Mouse (Mus musculus): ENCODE data around the gene Ndufa7. TPM values are rescaled to one million over a fixed set of nuclear protein-coding genes. Genes with fewer than 3 reads are reported as not detected.
"Not testable (repeated sequence)": the region's sequence is repeated elsewhere in the genome, so short reads cannot be mapped to it uniquely, and the experiment has no call there.

The Ndufa7 gene
- polyA plus RNA-seq, 1 experiment from 2014 or later: 397 TPM

DNA sequence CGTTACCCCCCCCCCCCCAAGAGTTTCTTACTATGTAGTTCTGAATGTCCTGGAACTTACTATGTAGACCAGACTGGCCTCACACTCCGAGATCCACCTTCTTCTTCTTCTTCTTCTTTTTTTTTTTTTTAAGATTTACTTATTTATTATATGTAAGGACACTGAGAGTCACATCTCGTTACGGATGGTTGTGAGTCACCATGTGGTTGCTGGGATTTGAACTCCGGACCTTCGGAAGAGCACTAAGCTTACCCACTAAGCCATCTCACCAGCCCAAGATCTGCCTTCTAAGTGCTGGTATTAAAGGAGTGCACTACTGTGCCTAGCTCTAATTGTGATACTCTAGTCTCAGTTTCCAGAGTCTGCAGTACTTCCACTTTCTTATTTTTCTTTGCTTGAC is 9.0 kb upstream of the Ndufa7 start:
- Histone ChIP-seq H3K27ac (no peak overlapping the region), H3K9ac (no peak overlapping the region), H3K4me3 (replicated peaks) (no peak overlapping the region), H3K4me2 (no peak overlapping the region), H3K4me1 (peaks cover 31% of the 10 kb centered on the region), H3K27me3 (peaks cover 16% of the 10 kb centered on the region), H3K36me3 (replicated peaks) (peaks cover 19% of the 10 kb centered on the region), H3K9me3 (no peaks in the 10 kb centered on the region)
- no peak for ATAC-seq (ENCODE audit: low FRiP score)
- 93% methylated on average over 5 of the region's 6 CpGs for WGBS

DNA sequence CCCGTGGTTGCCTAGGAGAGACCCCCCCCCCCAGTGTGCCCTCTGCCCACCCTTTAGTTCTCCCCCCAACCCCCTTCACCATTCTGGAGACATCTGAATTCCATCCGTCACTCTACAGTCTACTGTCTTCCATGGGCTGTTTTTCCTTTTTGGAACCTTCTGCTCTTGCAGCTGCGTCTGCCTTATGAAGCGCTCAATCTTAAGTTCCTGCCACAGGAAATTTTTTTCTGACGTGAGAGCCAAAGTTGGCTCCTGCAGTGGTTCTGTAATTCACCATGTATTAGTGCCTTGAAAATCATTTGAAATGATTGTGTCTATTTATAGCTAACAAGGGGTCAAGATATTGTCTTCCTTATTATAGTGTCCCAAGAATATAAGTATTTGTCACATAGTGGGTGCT is 7.8 kb upstream of the Ndufa7 start:
- peaks cover 4% of the 10 kb centered on the region for H3K27me3 ChIP-seq
- H3K36me3 ChIP-seq (replicated peaks): peaks cover 31% of the 10 kb centered on the region
- H3K4me3 ChIP-seq (replicated peaks): peak overlapping the region; percentile 50; the same call in 1 of the 2 replicates
- H3K4me1 ChIP-seq: peaks cover 22% of the 10 kb centered on the region
- 76% methylated on average over 5 of the region's 5 CpGs for WGBS
- H3K9me3 ChIP-seq: no peaks in the 10 kb centered on the region
- no peak overlapping the region for H3K9ac ChIP-seq
- ATAC-seq (ENCODE audit: low FRiP score): no peak
- no peak overlapping the region for H3K27ac ChIP-seq
- H3K4me2 ChIP-seq: peak overlapping the region; percentile 82

DNA sequence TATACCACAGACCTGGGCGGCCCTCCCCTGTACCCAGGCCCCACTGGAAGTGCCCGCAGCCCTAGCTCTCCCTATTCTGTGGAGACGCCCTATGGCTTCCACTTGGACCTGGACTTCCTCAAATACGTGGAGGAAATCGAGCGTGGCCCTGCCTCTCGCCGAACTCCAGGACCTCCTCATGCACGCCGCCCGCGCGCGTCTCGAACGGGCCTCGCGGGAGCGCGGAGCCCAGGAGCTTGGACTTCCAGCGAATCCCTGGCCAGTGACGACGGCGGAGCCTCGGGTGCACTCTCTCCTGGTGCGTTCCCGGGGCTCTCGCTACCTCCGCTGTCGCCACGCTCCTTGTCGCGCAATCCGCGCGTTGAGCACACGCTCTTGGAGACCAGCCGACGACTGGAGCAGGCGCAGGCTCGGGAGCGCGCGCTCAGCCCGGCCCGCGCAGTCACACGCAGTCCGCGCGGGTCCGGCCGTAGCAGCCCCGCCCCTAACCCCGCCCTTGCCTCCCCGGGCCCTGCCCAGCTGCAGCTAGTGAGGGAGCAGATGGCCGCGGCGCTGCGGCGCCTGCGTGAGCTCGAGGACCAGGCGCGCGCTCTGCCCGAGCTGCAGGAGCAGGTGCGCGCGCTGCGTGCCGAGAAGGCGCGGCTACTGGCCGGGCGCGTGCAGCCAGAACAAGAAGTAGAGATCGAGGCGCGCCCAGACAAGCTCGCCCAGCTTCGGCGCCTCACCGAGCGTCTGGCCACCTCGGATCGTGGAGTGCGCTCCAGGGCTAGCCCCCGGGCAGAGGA is 7.0 kb upstream of the Ndufa7 start:
- Histone ChIP-seq H3K4me3 (replicated peaks) (peak overlapping the region; percentile 50), H3K4me2 (peak overlapping the region; percentile 82), H3K4me1 (peaks cover 28% of the 10 kb centered on the region), H3K9ac (peak overlapping the region; percentile 80), H3K9me3 (no peaks in the 10 kb centered on the region), H3K27ac (peak overlapping the region; percentile 87), H3K36me3 (replicated peaks) (peaks cover 39% of the 10 kb centered on the region), H3K27me3 (peaks cover under 1% of the 10 kb centered on the region; the same call in 1 of the 2 replicates)
- under 1% methylated on average over 89 of the region's 89 CpGs for WGBS
- ATAC-seq (ENCODE audit: low FRiP score): peak; percentile 97

DNA sequence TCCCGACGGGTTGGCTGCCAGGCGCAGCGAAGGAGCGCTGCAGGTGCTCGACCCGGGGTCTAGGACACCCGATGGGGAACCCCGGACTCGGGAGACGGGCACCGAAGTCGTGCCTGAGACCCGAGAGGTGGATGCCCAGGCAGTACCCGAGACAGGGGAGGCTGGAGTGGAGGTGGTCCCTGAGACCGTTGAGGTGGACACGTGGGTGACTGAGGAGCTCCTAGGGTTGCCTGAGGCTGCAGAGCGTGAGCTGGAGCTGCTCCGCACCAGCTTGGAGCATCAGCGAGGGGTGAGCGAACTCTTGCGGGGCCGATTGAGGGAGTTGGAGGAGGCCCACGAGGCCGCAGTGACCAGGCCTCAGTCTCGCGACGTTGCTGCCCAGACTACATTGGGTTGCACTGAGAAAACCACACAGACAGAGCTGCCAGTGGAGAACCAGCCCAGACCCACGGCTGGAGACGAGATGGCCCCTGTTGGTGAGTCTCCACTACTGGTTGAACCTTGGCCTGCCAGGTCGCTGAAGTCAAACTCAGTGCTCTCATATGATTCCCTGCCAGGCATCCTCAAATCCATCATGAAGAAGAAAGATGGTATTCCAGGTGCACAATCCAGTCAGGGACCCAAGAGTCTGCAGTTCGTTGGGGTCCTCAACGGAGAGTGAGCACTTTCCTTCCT is 6.3 kb upstream of the Ndufa7 start:
- peak overlapping the region; percentile 50 for H3K4me3 ChIP-seq (replicated peaks)
- peak; percentile 58; the same call in 1 of the 2 replicates for ATAC-seq (ENCODE audit: low FRiP score)
- peak overlapping the region; percentile 82 for H3K4me2 ChIP-seq
- H3K4me1 ChIP-seq: peaks cover 36% of the 10 kb centered on the region
- no peaks in the 10 kb centered on the region for H3K9me3 ChIP-seq
- H3K27ac ChIP-seq: peak overlapping the region; percentile 87
- peak overlapping the region; percentile 80 for H3K9ac ChIP-seq
- peaks cover 46% of the 10 kb centered on the region for H3K36me3 ChIP-seq (replicated peaks)
- no peaks in the 10 kb centered on the region for H3K27me3 ChIP-seq
- WGBS: 18% methylated on average over 33 of the region's 33 CpGs

DNA sequence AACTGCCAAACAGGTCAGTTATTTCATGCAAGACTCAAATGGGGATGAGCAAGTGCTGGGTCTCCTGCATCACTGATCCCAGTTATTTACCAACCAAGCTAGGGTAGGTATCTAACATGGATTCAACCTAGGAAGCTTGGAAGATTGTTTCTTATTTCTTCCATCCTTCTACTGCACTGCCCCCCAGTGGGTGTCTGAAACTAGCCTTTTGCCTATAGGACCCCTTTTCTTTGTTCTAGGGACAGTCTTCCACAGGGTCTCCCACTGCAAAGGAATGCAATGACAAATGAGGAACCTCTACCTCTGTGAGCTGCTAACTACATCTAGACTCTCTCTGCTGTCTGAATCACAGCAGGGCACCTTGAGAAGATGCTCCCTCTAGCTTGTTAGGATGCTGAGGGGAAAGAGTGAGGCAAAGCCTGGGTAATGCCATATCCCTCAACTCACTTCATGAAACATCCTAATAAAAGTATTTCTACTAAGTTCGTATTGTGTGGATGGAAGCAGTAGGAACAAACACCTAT is 1.9 kb upstream of the Ndufa7 start:
- H3K9ac ChIP-seq: no peak overlapping the region
- peak overlapping the region; percentile 4; the same call in 1 of the 2 replicates for H3K4me2 ChIP-seq
- H3K27me3 ChIP-seq: no peaks in the 10 kb centered on the region
- no peaks in the 10 kb centered on the region for H3K9me3 ChIP-seq
- peaks cover 49% of the 10 kb centered on the region for H3K4me1 ChIP-seq
- whole genome bisulfite sequencing: 88% methylated on average over 1 of the region's 1 CpGs
- H3K36me3 ChIP-seq (replicated peaks): peaks cover 48% of the 10 kb centered on the region
- H3K4me3 ChIP-seq (replicated peaks): no peak overlapping the region; the same call in 1 of the 2 replicates
- no peak for ATAC-seq (ENCODE audit: low FRiP score)
- H3K27ac ChIP-seq: no peak overlapping the region

DNA sequence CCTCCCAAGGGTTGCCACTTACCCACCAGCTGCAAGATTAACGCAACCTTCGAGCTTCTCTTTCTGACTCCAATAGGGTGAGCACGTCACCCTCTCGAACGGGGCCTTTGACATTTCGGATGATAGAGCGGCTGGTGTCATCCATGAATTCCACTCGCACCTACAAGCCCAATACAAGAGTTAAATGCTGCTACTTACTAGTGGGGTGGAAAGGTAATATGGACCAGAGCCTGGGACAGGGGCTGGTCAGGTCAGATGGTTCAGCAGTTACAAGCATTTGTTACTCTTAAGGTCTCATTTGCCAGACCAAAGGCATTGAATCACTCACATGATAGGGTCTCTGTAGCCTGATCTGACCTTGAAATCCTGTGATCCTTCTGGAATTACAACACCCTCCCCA is 1.2 kb upstream of the Ndufa7 start:
- H3K9me3 ChIP-seq; ATAC-seq (ENCODE audit: low FRiP score); H3K27me3 ChIP-seq; H3K27ac ChIP-seq: not testable (repeated sequence)
- peak overlapping the region; percentile 80 for H3K4me2 ChIP-seq
- H3K4me1 ChIP-seq: peaks cover 44% of the 10 kb centered on the region
- peaks cover 48% of the 10 kb centered on the region for H3K36me3 ChIP-seq (replicated peaks)
- H3K9ac ChIP-seq: peak overlapping the region; percentile 87
- 86% methylated on average over 8 of the region's 8 CpGs for WGBS
- H3K4me3 ChIP-seq (replicated peaks): peak overlapping the region; percentile 77

DNA sequence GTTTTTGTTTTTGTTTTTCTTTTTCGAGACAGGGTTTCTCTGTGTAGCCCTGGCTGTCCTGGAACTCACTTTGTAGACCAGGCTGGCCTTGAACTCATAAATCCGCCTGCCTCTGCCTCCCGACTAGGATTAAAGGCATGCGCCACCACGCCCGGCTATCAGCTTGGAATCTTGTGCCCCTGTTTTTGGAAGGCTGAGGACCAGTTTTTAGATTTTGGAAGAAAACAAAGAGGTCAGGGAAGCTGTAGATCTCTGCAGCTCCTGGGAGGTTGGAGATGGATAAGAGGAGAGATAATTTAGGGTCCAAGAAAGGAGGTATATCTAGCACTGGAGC is 592 bp downstream of the Ndufa7 start:
- Histone ChIP-seq H3K4me3 (replicated peaks) (peak overlapping the region; percentile 77), H3K27ac (peak overlapping the region; percentile 84; the same call in 1 of the 2 replicates), H3K36me3 (replicated peaks) (peaks cover 41% of the 10 kb centered on the region), H3K4me2 (peak overlapping the region; percentile 77), H3K9ac (peak overlapping the region; percentile 87), H3K4me1 (peaks cover 33% of the 10 kb centered on the region)
- not testable (repeated sequence) for ATAC-seq (ENCODE audit: low FRiP score); H3K9me3 ChIP-seq; H3K27me3 ChIP-seq
- 5% methylated on average over 6 of the region's 6 CpGs for WGBS

DNA sequence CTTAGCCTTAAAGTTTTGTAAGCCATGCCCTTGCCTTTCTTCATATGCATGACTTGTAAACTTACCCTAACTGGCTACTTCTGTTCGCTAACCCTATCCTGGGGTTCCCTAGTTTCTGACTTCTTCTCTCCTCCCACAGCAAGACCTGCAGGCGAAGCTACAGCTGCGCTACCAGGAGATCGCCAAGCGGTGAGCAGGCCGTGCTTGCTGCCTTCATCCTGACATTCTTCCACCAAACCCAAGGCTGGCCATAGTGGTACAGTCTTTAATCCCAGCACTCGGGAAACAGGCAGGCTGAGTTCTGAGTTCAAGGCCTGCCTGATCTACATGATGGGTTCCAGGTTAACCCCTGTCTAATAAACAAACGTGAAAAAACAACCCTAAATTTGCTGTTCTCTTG is 1.1 kb downstream of the Ndufa7 start:
- WGBS: 85% methylated on average over 8 of the region's 8 CpGs
- H3K9ac ChIP-seq: peak overlapping the region; percentile 87; the same call in 1 of the 2 replicates

DNA sequence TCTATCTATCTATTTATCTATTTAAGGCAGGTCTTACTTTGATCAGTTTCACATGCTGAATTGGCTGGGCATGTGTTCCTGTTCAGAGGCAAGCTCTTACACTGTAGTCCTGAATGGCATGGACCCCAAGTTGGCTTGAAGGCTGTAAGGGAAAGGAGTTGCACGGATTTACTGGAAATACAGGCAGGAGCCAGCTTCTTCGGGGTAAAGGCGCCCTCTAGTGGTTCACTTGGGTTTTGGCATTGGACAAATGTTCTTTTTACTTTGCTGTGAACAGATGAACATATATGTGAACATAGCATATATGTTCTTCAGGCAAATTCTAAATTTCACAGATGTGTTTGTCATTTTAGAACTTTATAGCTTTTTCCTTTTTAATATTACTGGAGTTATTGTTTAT is 2.5 kb downstream of the Ndufa7 start:
- Histone ChIP-seq H3K27me3 (no peaks in the 10 kb centered on the region), H3K9ac (no peak overlapping the region), H3K27ac (no peak overlapping the region), H3K36me3 (replicated peaks) (peaks cover 41% of the 10 kb centered on the region), H3K9me3 (no peaks in the 10 kb centered on the region), H3K4me2 (no peak overlapping the region), H3K4me3 (replicated peaks) (no peak overlapping the region), H3K4me1 (peaks cover 32% of the 10 kb centered on the region)
- under 1% methylated on average over 3 of the region's 3 CpGs for WGBS
- no peak for ATAC-seq (ENCODE audit: low FRiP score)

More for the DNA sequence above, 1.1 kb downstream of the Ndufa7 start:
- H3K36me3 ChIP-seq (replicated peaks): peaks cover 41% of the 10 kb centered on the region
- no peaks in the 10 kb centered on the region for H3K9me3 ChIP-seq
- H3K4me2 ChIP-seq: peak overlapping the region; percentile 77
- no peak overlapping the region for H3K27ac ChIP-seq
- no peaks in the 10 kb centered on the region for H3K27me3 ChIP-seq
- peak overlapping the region; percentile 77 for H3K4me3 ChIP-seq (replicated peaks)
- no peak for ATAC-seq (ENCODE audit: low FRiP score)
- peaks cover 33% of the 10 kb centered on the region for H3K4me1 ChIP-seq

DNA sequence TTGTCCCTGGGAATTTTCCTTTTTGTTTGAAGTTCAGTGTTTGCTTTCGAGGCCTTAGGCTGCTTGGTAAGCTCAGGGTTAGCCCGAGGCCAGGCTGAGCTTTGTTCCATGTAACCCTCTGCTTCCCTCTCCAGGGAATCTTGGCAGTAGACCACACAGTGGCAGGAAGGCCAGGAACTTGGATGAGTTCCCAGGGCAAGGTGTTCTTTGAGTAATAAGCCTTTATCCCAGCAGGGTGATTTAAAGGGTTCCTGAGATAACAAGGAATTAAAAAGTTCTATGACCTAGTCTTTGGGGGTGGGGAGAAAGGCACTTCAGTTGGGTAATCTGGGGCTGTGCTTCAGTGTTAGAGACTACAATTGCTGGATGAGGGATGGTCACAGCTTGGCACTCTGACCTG is 4.5 kb downstream of the Ndufa7 start:
- no peak for ATAC-seq (ENCODE audit: low FRiP score)
- 78% methylated on average over 2 of the region's 2 CpGs for WGBS
- Histone ChIP-seq H3K9me3 (no peaks in the 10 kb centered on the region), H3K27ac (peak overlapping the region; percentile 36; the same call in 1 of the 2 replicates), H3K27me3 (no peaks in the 10 kb centered on the region), H3K4me2 (no peak overlapping the region), H3K4me3 (replicated peaks) (no peak overlapping the region), H3K9ac (no peak overlapping the region), H3K36me3 (replicated peaks) (peaks cover 44% of the 10 kb centered on the region), H3K4me1 (peaks cover 13% of the 10 kb centered on the region)

DNA sequence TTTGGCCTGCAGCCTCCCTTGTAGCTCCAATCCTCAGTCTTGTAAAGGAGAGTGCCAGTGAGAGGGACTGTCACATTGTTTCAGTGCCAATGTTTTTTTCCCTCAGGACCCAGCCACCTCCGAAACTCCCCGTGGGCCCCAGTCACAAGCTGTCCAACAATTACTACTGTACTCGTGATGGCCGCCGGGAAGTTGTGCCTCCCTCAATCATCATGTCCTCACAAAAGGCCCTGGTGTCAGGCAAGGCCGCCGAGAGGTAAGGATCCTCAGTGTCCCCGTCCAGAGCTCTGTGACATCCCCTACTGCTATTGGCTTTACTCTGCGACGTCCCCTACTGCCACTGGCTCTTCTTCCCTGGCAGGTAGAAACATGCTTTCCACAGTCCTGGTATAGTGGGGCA is 5.2 kb downstream of the Ndufa7 start:
- Histone ChIP-seq H3K4me1 (peaks cover 13% of the 10 kb centered on the region), H3K27me3 (no peaks in the 10 kb centered on the region), H3K27ac (no peak overlapping the region), H3K4me3 (replicated peaks) (no peak overlapping the region), H3K4me2 (no peak overlapping the region), H3K36me3 (replicated peaks) (peaks cover 51% of the 10 kb centered on the region), H3K9ac (no peak overlapping the region), H3K9me3 (no peaks in the 10 kb centered on the region)
- 93% methylated on average over 10 of the region's 10 CpGs for WGBS
- no peak for ATAC-seq (ENCODE audit: low FRiP score)

DNA sequence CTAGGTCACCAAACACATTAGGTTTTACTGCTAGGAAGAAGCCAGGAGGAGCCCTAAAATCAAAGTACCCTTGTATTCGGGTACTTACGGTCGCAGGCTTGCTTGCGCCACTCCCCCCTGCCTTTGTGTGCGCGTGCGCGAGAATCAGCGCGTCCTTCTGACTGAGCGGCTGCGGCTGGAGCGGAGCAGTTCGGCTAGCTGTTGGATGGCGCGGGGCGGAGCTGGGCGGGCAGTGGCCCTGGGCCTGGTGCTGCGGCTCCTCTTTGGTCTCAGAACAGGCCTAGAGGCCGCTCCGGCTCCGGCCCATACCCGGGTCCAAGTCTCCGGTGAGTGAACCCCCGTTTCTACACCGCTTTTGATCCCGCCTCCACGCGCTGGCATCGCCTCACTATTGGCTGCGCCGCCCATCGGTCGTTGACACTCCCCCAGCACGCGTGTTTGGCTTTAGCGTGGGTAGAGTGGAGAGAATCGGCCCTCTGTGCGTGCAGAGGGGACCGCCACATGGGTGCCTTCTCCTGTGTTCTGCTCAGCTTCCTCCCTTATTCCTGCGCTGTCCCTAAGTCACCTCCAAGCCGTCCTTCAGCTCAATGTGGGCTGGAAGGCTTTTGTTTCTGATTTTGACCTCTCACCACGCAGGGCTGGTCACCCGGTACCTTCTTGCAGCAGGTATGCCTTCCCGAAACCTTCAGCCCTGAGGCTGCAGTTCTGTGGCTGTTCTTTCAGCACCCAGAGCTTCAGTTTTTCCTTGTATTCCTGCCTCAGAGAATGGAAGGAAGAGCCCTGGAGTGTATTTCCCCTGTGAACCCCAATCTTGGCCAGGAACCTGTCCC is 18.8 kb downstream of the Ndufa7 start, which contains the start of gene Cd320:
TSS of gene Cd320 (plus strand) at position 126 of the 830 bp plus-strand sequence.
- WGBS: 0% methylated on average over 45 of the region's 45 CpGs
- Histone ChIP-seq H3K36me3 (replicated peaks) (peaks cover 26% of the 10 kb centered on the region), H3K9ac (peak within 1 kb of the TSS; percentile 72)

More for the DNA sequence above, 18.8 kb downstream of the Ndufa7 start, which contains the start of gene Cd320:
- Histone ChIP-seq H3K4me3 (replicated peaks) (peak within 1 kb of the TSS; percentile 73), H3K27ac (peak within 1 kb of the TSS; percentile 54; the same call in 1 of the 2 replicates), H3K4me1 (peaks cover 15% of the 10 kb centered on the region), H3K9me3 (no peaks in the 10 kb centered on the region), H3K27me3 (no peaks in the 10 kb centered on the region), H3K4me2 (peak within 1 kb of the TSS; percentile 83)
- ATAC-seq (ENCODE audit: low FRiP score): peak; percentile 93
